Mouse (Mus musculus): Measurements from ENCODE around the gene Nkx2-1.
"Not testable (repeated sequence)": the region's sequence is repeated elsewhere in the genome, so short reads cannot be mapped to it uniquely, and the experiment has no call there.

Nkx2-1 gene

GRCm38 (mm10) chr12:56536884-56537265 lies at the start of gene Nkx2-1:
Gene Nkx2-1 (minus strand): TSS chr12:56536908.
- no peak for DNase-seq

DNA sequence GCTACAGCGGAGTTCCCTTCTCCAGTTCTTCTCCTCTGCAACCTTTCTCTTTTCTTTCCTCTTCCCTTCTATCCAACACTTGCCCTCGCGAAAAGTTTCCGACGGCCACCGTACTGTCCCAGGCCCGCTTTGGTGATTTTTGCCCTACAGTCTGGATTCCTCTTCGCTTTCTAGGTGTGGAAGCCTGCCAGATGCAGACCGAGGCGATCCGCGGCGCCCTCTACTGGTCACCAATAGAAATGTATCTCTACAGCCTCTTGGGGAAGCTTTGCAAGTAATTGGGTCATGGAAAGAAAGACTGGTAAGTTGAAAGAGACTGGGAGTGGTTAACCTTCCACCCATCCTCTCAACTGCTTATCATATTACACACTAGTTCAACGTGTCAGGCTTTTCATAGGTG lies 4.4 kb upstream of the Nkx2-1 start:
- peak; percentile 72 to 75 for DNase-seq

DNA sequence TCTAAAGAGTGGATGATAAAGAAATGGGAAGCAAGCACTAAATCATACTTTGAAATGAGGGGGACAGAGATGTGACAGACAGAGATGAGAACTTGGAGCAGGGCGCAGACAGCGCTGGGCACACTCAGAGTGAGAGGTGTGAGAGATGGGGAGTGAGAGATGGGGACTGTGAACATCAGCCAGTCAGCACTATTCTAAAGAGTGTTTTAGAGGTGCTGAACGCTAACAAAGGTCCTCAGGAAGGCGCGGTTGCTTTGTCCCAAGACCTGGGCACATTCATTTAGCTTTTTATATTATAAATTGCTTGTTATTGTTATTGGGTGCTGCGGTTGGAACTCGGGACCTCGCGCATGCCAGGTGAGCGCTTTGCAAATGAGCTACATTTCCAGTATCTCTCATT lies 3.9 kb upstream of the Nkx2-1 start:
- no peak for DNase-seq

DNA sequence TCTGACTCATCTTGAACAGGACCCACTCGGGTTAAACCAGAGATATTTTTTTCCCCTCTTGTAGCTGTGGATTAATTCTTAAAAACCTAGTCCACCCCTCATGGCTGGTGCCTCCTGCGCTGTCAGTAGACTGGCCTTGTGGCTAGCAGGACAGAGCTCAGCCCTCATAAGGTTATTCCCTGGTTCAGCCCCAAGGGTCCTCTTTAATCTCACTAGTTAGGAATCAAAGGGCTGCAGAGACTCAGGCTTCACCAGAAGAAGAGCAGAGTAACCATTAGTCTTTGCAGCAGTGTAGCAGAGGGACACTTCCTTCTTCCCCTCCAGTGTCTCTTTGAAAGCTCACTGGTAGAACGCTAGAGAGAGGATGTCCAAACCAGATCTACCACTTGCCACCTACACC lies 1.9 kb upstream of the Nkx2-1 start:
- no peak for DNase-seq

- no peak for DNase-seq
These were observed 1.2 kb upstream of the Nkx2-1 start for GRCm38 (mm10) chr12:56537931-56538330.

GRCm38 (mm10) chr12:56537342-56537741 lies 634 bp upstream of the Nkx2-1 start:
- no peak for DNase-seq

GRCm38 (mm10) chr12:56536174-56536883 lies 379 bp downstream of the Nkx2-1 start:
- DNase-seq: no peak

GRCm38 (mm10) chr12:56535411-56536173 lies 1.1 kb downstream of the Nkx2-1 start:
- DNase-seq: no peak

GRCm38 (mm10) chr12:56534651-56535326 lies 1.9 kb downstream of the Nkx2-1 start:
- no peak for DNase-seq

- DNase-seq: no peak
These were observed 2.4 kb downstream of the Nkx2-1 start for GRCm38 (mm10) chr12:56534311-56534650.

DNA sequence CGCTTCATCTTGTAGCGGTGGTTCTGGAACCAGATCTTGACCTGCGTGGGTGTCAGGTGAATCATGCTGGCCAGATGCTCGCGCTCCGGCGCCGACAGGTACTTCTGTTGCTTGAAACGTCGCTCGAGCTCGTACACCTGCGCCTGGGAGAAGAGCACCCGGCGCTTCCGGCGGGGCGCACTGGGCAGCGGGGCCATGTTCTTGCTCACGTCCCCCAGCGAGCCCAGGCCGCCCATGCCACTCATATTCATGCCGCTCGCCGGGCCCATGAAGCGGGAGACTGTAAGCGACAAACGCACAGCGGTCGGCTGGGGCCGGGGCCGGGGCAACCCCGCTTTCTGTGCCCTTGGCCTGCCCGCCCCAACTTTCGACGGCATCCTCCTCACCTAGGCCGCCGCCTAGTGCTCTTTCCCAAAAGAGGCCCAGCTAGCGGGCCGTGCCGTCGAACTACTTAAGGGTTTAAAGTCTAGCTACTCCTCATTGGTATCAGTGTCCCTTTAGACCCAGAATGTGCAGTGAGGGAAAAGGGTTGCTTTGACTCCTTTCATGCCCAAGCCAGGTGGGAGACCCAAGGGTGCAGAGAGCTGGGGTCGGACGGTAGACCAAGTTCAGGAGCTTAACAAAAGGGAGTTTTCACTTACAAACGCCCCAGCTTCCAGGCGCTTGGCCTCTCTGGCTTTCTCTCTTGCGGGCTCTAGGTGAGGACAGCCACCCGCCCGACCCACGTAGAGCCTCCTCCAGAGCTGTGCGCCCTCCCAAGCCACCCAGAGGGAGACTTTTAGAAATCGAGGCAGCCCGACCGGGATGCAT lies 3.0 kb downstream of the Nkx2-1 start:
- peak in 1 of 2 experiments; percentile 33 for DNase-seq

DNA sequence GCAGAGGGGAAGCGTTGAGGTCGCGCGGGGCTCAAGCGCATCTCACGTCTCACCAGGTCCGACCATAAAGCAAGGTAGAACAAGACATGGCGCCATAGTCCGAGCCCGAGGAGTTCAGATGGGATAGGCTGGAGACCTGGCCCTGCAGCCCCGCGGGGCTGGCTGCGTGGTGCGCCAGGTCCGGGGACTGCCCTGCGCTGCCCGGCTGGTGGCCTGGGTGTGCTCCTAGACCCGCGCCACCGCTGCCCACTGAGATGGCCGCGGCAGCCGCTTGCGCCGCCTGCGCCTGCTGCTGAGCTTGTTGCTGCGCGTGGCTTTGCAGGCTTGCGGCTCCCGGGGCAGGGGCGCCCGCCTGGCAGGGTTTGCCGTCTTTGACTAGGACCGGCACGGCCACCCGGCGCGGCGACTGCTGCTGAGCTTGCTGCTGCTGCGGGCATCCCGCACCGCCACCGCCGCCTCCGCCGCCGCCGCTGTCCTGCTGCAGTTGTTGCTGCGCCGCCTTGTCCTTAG lies 3.7 kb downstream of the Nkx2-1 start:
- peak in 1 of 2 experiments; percentile 33 for DNase-seq

DNA sequence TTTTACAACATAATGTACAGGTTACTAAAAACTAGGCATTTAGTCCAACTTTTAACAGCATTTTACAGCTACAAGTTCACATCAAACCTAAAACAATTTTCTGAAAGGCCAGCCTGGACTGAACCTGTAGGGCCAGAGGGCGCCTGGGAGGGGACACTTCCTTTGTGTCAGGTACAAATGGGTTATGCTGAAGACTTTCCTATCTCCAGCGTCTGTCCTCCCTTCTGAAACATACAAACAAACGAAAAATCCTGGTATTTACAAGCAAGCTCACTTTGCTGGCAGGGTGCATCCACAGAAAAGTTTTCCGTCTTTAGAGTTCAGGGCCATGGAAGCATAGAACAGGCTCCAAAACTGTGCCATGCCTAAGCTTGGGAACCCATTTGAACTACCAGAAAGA lies 4.6 kb downstream of the Nkx2-1 start:
- DNase-seq: no peak

DNA sequence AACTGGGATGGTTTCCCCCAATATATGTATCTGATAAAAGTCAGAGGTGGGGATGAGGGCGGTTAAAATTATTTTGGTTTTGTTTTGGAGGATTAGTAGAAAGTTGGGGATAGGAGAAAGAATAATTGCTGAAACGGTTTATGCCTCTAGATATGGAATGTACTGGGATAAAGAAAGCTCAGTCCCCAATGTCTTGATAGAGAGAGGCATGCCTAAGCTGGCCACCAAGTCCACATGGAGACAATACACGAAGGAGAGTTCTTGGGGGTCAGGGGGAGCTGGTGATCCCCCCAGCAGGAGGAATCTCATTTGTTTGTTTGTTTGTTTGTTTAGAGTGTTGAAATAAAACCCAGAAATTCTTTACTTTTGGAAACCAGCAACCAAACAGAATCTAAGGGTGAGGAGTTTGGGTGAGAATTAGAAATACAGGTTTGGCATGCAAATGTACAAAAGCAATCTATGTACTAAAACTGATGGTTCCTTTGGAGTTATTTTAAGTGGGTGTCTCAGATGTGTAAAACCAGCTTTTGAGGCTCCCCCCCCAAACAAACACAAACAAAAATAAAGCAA lies 5.6 kb downstream of the Nkx2-1 start:
- DNase-seq: no peak

- DNase-seq: no peak
These were observed 6.8 kb downstream of the Nkx2-1 start for GRCm38 (mm10) chr12:56529931-56530330.

- no peak for DNase-seq
These were observed 7.6 kb downstream of the Nkx2-1 start for GRCm38 (mm10) chr12:56528881-56529681.

- DNase-seq: no peak
These were observed 8.6 kb downstream of the Nkx2-1 start for GRCm38 (mm10) chr12:56528034-56528570.

DNA sequence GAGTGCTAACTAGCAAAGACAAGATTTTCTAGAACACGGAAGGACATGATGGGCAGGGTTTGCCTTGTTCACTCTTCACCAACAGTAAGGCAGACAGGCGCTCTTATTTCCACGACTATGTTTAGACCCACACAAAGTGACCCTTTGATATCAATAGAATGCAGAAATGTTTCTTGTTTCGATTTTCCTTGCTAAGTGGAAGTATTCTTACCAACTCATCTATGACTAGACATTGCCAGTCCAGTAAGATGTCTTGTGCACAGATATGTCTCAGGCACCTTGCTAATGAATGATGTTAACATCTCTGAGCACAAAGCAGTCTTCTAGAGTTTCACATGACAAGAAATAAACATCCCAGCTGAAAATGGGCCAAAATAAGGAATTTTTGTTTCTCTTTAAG lies 9.6 kb downstream of the Nkx2-1 start:
- DNase-seq: no peak

DNA sequence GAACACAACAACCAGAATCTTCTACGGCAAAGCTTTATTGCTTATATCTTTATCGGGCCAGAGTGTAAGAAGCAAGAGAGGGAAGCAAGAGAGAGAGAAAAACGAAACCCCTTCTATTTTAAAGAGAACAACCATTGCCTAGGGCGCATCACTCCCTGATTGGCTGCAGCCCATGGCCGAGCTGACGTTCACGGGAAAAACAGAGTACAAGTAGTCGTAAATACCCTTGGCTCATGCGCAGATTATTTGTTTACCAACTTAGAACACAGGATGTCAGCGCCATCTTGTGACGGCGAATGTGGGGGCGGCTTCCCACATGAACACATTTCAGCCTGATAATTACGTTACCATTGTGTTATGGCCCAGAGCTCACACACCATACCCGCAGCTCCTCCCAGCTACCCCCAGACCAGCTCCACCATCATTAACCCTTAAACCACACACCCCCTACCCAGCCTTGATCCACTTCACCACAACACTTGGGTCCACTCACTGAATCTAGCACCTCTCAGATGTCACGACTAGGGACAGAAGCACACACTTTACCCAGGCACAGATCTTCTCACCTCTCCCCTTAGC lies 11.4 kb downstream of the Nkx2-1 start:
- DNase-seq: not testable (repeated sequence)

DNA sequence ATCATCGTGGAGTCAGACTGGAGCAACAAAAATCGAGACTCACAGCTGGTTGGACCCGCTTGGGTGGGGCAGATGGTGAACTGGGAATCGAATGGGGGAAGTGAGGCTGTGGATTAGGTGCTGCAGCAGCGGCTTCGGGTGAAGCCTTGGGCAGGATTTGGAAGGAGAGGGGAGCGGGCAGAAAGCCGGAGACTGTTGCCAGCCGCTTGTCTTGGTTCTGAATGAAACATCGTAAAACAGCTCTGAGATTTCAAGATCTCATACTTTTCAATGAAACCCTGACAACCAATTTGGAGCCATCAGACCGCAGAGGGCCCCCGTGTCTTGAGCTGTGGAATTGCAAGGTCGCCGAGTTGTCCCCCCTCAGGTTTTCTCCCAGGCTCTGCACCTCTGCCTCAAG lies 12.5 kb downstream of the Nkx2-1 start:
- no peak for DNase-seq

GRCm38 (mm10) chr12:56522191-56522590 lies 14.5 kb downstream of the Nkx2-1 start:
- DNase-seq: no peak
